Mouse (Mus musculus): ENCODE data around the gene Cstf1. TPM values are rescaled to one million over a fixed set of nuclear protein-coding genes. Genes with fewer than 3 reads are reported as not detected.

The Cstf1 gene
- total RNA-seq, 2 experiments from 2014 or later = 19.3 to 19.6 TPM

DNA sequence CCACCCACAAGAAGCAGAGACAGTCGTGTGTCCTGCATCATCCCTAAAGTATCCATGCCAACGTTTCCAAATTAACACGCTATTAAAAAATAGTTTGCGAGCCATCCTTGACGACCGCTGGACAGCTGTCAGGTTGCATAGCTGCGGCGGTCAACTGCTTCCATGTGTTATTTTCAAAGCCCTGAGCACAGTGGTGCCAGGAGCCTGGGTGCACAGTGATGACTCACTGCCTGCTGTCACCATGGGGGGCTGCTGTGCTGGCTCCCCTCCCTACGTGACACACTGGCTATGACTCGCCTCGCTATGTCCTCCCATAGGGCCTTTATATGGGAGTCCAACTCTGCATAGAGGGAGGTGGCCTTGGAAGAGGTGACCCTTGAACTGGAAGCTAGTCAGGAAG, 40.6 kb downstream of the Cstf1 start:
- no peak for DNase-seq
- intact Hi-C loops (cut with DNase I) = no loop called here

- DNase-seq = peak in 1 of 2 experiments; percentile 12
- intact Hi-C loops (cut with DNase I) = no loop called here
These were observed 42.0 kb downstream of the Cstf1 start for GRCm38 (mm10) chr2:172412454-172412853.

DNA sequence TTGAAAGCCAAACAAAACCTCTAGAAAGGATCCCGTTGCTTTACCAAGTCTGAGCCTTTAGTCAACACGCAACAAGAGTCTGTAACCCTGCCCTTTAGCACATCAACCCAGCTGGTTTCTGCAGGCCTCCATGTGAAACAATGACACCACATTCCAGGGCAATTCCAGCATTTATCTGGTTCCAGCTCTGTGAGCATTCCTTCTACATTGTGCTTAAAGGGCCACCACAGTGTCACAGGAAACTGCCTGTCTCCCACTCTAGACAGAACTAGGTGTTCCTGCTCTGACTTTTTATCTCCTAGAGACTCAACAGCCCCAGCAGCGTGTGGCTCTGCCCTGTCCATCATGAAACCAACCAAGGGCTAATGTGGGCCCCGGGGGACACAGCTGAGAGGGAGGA, 42.8 kb downstream of the Cstf1 start:
- DNase-seq = no peak
- intact Hi-C loops (cut with DNase I) = no loop called here

DNA sequence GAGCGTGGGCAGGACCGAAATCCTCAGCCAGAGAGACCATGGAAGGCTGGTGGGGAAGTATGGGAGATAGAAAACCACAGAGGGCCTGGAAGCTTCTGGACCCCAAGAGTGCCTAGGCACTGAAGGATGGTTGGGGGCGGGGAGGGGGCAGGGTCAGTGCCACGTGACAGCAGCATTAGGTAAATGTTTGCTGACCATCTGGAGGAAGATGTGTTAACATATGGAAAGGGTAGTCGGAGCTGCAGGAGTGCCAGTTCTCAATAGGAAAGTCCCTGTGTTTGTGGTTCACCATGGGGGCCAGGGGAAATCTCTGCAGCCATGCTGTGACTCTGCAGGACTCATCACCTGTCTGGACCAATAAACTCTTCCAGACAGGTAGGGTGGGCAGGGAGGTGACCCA, 43.4 kb downstream of the Cstf1 start:
- no peak for DNase-seq
- intact Hi-C loops (cut with DNase I) = no loop called here

DNA sequence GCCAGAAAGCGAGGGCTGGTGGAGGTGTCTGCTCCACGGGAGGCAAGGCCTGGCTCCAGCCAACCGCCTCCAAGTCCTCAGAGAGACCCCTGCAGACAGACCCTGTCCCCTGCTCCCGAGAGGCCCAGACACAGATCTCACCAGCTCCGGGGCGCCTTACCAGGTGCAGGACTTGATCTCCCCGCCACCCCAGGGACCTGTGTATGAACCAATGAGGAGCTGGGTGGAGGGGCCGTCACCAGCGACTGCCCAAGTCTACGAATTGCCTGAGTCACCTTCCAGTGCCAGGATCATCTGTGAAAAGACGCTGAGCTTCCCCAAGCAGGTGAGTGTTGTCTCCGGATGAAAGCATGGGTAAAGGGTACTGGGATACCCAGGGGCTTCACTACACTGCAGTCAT, 45.7 kb downstream of the Cstf1 start:
- DNase-seq = no peak
- intact Hi-C loops (cut with DNase I) = no loop called here

- DNase-seq = no peak
- intact Hi-C loops (cut with DNase I) = no loop called here
These were observed 46.4 kb downstream of the Cstf1 start for GRCm38 (mm10) chr2:172416876-172417275.

DNA sequence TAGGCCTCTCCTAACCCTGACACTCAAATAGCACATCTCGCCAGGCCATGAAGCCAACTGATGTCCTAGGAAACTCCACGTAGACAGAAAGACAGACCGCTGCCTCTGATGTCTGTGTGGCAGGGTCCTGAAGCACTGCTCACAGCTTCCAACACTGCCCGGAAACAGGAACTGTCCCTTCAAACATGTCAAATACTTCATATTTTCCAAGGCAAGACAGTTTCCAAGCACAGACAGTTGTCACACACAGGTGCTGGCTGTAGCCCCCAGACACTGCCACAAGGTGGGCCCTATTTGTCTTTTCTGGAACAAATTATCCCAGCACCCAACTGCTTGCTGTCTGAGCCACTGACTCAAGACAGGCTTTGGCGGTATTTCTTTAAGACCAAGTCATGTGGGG, 47.7 kb downstream of the Cstf1 start:
- DNase-seq = no peak
- intact Hi-C loops (cut with DNase I) = no loop called here

DNA sequence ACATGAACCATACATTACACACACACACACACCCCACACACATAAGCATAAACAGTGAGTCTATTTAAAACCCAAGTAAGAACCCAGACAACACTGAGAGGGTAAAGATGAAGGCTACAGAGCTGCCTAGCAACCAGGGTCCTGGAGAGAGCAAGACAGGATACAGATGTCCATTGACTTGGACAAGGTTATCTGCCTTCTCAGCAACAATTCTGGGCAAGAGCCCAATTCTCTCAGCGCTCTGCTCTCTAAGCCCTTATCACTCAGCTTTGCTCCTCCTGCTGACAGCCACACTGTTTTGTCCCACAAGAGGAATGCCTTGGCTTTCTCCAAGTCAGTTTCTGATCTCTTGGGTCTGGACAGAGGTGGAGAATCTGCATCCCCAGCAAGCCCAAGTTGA, 60.1 kb downstream of the Cstf1 start:
- intact Hi-C loops (cut with DNase I) = no loop called here
- peak; percentile 16 to 44 for DNase-seq

Other genes starting within 250 kb of the Cstf1 start
- not detected for gene Mc3r, start 122.2 kb upstream of the Cstf1 start, total RNA-seq (2021)
- gene Fam210b, start 25.1 kb upstream of the Cstf1 start, total RNA-seq (2021) = 1 to 10 TPM; 6.9 to 7.0 TPM
- 1 to 10 TPM; 3.4 to 6.3 TPM for gene Aurka, start 146 bp upstream of the Cstf1 start, total RNA-seq (2021)
- gene Cass4, start 23.1 kb downstream of the Cstf1 start, total RNA-seq (2021) = under 1 TPM; 0.44 to 0.45 TPM
- gene Rtf2, start 69.9 kb downstream of the Cstf1 start, total RNA-seq (2021) = 10 to 100 TPM; 28.6 to 30.7 TPM
- not detected for gene Gcnt7, start 87.9 kb downstream of the Cstf1 start, total RNA-seq (2021)
- not detected for gene Fam209, start 101.8 kb downstream of the Cstf1 start, total RNA-seq (2021)
- gene Tfap2c, start 178.9 kb downstream of the Cstf1 start, total RNA-seq (2021) = not detected

Data from heart, postnatal 14 days (tissue).